Comparison of ENCODE assay signal across 7 mouse cellular contexts in genomic region chr16:5255779-5256496, GRCm38 (mm10). TPM values are rescaled to one million over a fixed set of nuclear protein-coding genes. Genes with fewer than 3 reads are reported as not detected.
DNase-seq lines count a peak whose midpoint lies in the region; ATAC-seq lines count a peak whose summit lies in the region.

Eef2kmt (minus strand) TSS chr16:5255983.

- ATAC-seq in intestine, embryonic 15.5 days: peak; percentile 97

- H3K9ac ChIP-seq in intestine, embryonic 15.5 days: peak within 1 kb of the TSS; percentile 77

- intact Hi-C loops in gastrocnemius, postnatal 36 days (cut with DNase I): no loop called here
- intact Hi-C loops in left cerebral cortex, postnatal 25 days (cut with DNase I): loop anchor here (1.0 kb wide), 1 partner anchor 23 kb away; the partner anchor contains the start of gene Alg1

- 1% methylated on average over 57 of the region's 57 CpGs for WGBS in intestine, embryonic 15.5 days
- WGBS in midbrain, embryonic 10.5 days: 2% methylated on average over 57 of the region's 57 CpGs

- H3K27me3 ChIP-seq in intestine, embryonic 15.5 days (replicated peaks): no peaks in the 10 kb centered on the region
- H3K27me3 ChIP-seq in midbrain, embryonic 10.5 days (ENCODE audit: low read depth, poor library complexity, severe bottlenecking): no peaks in the 10 kb centered on the region

- peak within 1 kb of the TSS; percentile 84 for H3K4me3 ChIP-seq in intestine, embryonic 15.5 days (replicated peaks)
- H3K4me3 ChIP-seq in midbrain, embryonic 10.5 days: peak within 1 kb of the TSS; percentile 75

- DNase-seq in adrenal gland, adult 2 months: peak; percentile 100
- DNase-seq in embryo, embryonic 11.5 days (ENCODE audit: low read depth, low spot score): peak; percentile 98
- peak; percentile 96 to 99 for DNase-seq in gastrocnemius, postnatal 36 days
- peak; percentile 96 to 98 for DNase-seq in left cerebral cortex, postnatal 25 days (ENCODE audit: low spot score in 2 of 2)
- DNase-seq in midbrain, embryonic 10.5 days (ENCODE audit: low spot score): peak; percentile 99
- peak; percentile 95 for DNase-seq in right cerebral cortex, postnatal 4 days

- peak within 1 kb of the TSS; percentile 79 for H3K4me2 ChIP-seq in intestine, embryonic 15.5 days (replicated peaks)

- H3K36me3 ChIP-seq in intestine, embryonic 15.5 days: no peaks in the 10 kb centered on the region
- peaks cover 12% of the 10 kb centered on the region; the same call in 1 of the 2 replicates for H3K36me3 ChIP-seq in midbrain, embryonic 10.5 days

- no peaks in the 10 kb centered on the region for H3K9me3 ChIP-seq in intestine, embryonic 15.5 days
- no peaks in the 10 kb centered on the region for H3K9me3 ChIP-seq in midbrain, embryonic 10.5 days (replicated peaks)

- H3K27ac ChIP-seq in intestine, embryonic 15.5 days: peak within 1 kb of the TSS; percentile 71
- H3K27ac ChIP-seq in midbrain, embryonic 10.5 days (replicated peaks): peak within 1 kb of the TSS; percentile 91

- peaks cover 9% of the 10 kb centered on the region for H3K4me1 ChIP-seq in intestine, embryonic 15.5 days (replicated peaks)
- H3K4me1 ChIP-seq in midbrain, embryonic 10.5 days: peaks cover 30% of the 10 kb centered on the region

RNA-seq across cellular contexts. Expression of gene Eef2kmt, which starts in this region (rescaled TPM):
- 10 to 100 TPM; 21.7 to 30.9 TPM for total RNA-seq in adrenal gland, adult 2 months (2021)
- 72.7 and 79.6 TPM in 2 replicates for polyA plus RNA-seq in adrenal gland, adult 2 months (2012; rRNA removed)
- total RNA-seq in gastrocnemius, postnatal 36 days (2021): 1 to 10 TPM; 6.3 to 6.8 TPM
- 30.4 and 38.4 TPM in 2 replicates for polyA plus RNA-seq in intestine, embryonic 15.5 days (2015; fragmentation: Nextera tagmentation; extraction: Ambion mirVana)
- total RNA-seq in left cerebral cortex, postnatal 25 days (2021): 1 to 10 TPM; 3.0 to 3.8 TPM
- 20.4 and 21.4 TPM in 2 replicates for polyA plus RNA-seq in midbrain, embryonic 10.5 days (2016; fragmentation: Nextera tagmentation; extraction: Ambion mirVana)

Comparison
In these comparisons a context has a peak if more than half of its experiments do, and no peak if none do; other contexts are left out.
1. Peak in every context shown above with its lines: DNase-seq, ATAC-seq, H3K4me3 ChIP-seq and H3K27ac ChIP-seq.